Mouse (Mus musculus) lung, adult 18-20 months (tissue): ENCODE measurements around the gene Pex11b.
"Not testable (repeated sequence)": the region's sequence is repeated elsewhere in the genome, so short reads cannot be mapped to it uniquely, and the experiment has no call there.

Experiments used
- DNase-seq, 2 experiments: peaks; one replicate each; pipeline ENCODE4 v3.0.0; 2022; ENCODE audit warnings: mixed read lengths in 2 of 2

Gene Pex11b

GRCm38 (mm10) chr3:96675690-96676089 is 40.5 kb downstream of the Pex11b start:
- no peak for DNase-seq

GRCm38 (mm10) chr3:96678456-96678855 is 43.3 kb downstream of the Pex11b start:
- no peak for DNase-seq

GRCm38 (mm10) chr3:96679159-96679674 is 44.0 kb downstream of the Pex11b start:
- DNase-seq, result no peak

GRCm38 (mm10) chr3:96680269-96680956 is 45.2 kb downstream of the Pex11b start:
- no peak for DNase-seq

- no peak for DNase-seq
Measured at GRCm38 (mm10) chr3:96683496-96683895, 48.3 kb downstream of the Pex11b start.

GRCm38 (mm10) chr3:96684151-96684821 is 49.1 kb downstream of the Pex11b start:
- no peak for DNase-seq

GRCm38 (mm10) chr3:96684822-96685156 is 49.6 kb downstream of the Pex11b start:
- no peak for DNase-seq

- not testable (repeated sequence) for DNase-seq
Measured at GRCm38 (mm10) chr3:96686057-96686456, 50.9 kb downstream of the Pex11b start.

- no peak for DNase-seq
Measured at GRCm38 (mm10) chr3:96688854-96689253, 53.7 kb downstream of the Pex11b start.

GRCm38 (mm10) chr3:96690298-96690697 is 55.1 kb downstream of the Pex11b start:
- DNase-seq, result no peak

- DNase-seq, result no peak
Measured at GRCm38 (mm10) chr3:96692506-96692905, 57.3 kb downstream of the Pex11b start.

GRCm38 (mm10) chr3:96693579-96693978 is 58.4 kb downstream of the Pex11b start:
- no peak for DNase-seq
